Mouse (Mus musculus): ENCODE data around the gene Map2k3. TPM values are rescaled to one million over a fixed set of nuclear protein-coding genes. Genes with fewer than 3 reads are reported as not detected.

The Map2k3 gene
- total RNA-seq, 2 experiments from 2014 or later = 12.4 to 13.4 TPM

DNA sequence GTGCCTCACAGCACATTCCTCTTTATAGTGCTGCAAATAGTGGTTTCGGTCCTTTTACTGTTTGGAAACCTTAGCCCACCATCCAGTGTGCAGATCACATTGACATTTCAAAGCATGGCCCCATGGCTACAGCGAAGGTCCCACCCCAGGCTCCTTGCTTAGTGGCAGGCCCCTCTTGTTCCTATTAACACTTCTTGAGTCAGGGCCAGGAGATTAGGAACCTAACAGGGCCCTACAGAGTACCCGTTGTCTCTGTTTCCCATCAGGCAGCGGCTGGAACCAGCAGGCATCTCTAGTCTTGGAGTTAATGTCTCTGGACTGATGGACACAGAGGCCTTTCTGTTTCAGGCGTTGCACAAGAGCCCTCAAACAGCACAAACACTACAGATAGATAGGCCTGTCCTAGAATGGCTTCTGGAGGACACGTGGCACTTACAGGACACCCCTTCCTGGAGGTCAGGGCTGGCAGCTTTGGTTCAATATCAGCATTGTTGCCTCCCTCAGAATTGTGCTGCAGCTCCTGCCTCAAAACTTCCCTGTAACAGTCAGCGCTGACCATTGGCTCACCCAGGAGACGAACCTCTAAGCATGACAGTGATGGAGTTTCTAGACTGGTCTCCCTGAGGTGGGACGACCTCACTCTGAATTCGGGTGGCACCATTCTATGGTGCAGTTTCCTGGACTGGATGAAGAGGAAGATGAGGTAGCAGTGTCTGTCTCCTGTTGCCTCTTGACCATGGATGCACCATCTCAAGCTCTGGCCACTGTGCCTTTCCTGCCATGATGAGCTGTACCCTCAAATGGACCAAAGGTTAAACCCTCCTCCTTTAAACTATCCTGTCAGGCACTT, 22.6 kb downstream of the Map2k3 start:
- no peak for DNase-seq (ENCODE audit: extremely low spot score in 1 of 2, low spot score in 1 of 2)

DNA sequence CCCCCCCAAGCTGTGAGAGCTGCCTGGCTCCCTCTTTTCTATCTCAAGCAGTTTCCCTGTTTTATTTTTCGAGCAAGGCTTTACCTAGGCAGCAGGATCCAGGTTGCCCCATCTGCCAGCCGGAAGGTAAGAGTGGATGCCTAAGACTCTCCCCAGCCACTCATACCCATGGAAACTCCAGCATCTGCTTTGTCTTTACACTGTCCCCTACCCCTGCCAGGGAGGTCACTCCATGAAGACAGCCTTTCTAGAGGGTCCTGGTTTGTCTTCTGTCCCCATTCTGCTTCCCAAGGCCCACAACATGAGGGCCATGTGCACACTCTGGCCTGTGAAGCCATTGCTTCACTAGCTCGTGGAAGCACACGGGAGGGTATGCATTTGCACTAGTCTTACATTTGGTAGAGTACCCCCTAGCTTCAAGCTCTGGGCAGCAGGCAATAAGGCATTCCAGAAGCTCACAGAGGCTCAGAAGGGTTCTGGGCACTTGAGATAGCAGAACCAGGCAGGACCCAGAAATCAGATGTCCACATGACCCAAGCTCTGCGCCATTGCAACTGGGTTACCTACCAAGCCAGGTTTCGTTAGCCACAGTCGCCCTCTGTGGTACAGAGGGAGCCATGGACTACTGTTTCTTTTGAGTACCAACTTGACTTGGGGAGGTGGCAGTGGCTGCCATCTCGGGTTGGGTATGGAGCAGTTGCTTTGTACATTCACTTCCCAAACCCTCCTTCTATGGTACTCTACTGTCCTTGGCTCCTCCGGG, 24.0 kb downstream of the Map2k3 start:
- DNase-seq (ENCODE audit: extremely low spot score in 1 of 2, low spot score in 1 of 2) = no peak

DNA sequence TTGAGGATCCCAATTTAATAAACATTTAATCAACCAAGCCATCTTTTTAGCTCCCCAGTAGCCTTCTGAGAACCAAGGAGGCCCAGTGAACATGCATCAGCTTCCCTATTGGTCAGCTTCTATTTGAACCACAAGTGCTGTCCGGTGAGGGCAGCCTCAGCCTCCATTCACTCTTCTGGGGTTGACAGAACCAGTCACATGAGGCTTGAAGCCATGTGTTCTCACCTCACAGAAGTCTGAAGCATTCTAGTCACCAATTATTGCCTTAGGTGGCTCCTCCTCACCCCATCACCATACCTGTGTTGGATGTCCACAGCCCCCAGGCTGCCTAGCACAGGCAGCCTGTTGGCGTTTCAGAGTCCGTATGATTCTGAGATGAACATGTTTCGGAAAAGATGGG, 27.1 kb downstream of the Map2k3 start:
- DNase-seq (ENCODE audit: extremely low spot score in 1 of 2, low spot score in 1 of 2) = no peak

DNA sequence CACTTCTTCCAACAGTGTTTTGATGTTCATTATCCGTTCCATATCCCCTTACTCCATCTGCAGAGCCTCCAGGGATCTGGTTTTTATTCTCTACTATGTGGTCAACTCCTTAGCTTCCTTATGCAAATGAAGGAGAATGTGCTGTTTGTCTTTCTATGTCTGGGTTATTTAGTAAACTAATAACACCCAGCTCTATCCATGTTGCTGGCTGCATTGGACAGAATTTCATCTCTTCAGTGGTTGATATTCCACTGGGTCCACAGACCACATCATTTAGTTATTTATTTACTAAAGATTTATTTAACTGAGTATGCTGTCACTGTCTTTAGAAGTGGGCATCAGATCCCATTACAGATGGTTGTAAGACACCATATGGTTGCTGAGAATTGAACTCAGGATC, 29.3 kb downstream of the Map2k3 start:
- DNase-seq (ENCODE audit: extremely low spot score in 1 of 2, low spot score in 1 of 2) = no peak

DNA sequence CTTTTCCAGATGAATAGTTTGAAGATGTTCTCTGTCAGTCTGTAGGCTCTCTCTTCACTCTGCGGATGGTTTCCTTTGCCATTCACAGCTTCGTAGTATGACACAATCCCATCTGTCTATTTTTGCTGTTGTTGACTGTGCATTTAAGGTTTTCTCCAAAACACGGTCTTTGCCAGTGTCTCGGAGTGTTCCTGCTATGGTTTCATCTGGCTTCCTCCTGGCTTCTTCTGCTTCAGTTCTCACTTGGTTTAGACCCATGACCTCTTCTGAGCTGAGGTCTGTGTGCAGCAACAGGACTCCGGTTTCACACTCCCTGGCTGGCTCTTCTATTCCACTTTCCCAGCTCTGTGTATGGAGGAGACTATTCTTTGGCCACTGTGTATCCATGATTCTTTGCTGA, 30.9 kb downstream of the Map2k3 start:
- no peak for DNase-seq (ENCODE audit: extremely low spot score in 1 of 2, low spot score in 1 of 2)

DNA sequence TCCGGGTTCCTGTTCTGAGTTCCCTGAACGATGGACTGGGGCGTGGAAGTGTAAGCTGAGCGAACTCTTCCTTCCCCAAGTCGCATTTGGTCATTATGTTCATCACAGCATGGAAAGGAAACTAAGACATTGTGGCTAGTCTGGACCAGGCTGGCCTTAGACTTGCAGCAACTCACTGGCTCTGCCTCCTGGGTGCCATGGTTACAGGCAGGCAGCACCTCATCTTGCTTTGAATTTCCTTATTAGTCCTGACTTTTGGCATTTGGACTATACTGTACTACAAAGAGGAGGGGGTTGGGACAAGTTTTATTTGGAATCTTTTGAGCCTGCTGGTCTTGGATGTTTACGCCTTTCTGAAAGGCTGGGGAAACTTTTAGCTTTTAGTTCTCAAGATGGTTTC, 35.1 kb downstream of the Map2k3 start:
- DNase-seq (ENCODE audit: extremely low spot score in 1 of 2, low spot score in 1 of 2) = no peak

DNA sequence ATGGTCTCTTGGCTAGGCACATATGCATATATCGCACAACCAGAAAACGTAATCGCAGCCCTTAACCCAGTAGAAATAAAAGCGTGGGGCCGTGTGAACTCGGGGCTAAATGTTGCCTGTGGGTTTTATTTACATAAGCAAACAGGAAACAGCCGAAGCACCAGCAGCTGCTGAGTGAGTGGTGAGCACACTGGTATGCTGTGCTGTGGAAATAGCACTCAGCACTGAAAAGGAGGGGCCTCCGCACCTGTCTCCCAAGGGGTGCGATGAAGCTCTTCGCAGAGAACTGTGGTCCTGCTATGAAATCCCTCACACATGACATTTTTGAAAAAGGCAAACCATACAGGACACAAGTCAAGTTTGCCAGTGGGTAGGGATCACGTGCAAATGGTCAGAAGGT, 43.3 kb downstream of the Map2k3 start:
- no peak for DNase-seq (ENCODE audit: extremely low spot score in 1 of 2, low spot score in 1 of 2)

DNA sequence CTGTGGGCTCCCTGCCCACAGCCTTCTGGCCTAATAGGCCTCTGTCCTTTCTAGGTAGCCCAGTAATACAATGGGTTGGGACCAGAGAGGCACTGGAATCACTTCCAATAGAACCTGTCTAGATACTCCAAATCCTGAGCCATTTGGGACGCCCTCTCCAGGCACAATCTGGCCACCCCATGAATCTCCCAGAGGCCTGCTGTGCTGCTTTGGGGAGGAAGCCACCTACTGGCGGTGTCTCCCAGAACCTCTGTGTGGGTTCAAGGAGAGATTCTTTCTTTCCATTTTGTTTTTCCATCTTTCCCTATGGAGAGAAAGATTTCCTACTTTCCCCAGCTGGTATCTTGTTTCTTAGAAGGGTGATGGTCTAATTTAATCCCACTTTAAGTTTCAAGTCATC, 44.4 kb downstream of the Map2k3 start:
- DNase-seq (ENCODE audit: extremely low spot score in 1 of 2, low spot score in 1 of 2) = no peak

DNA sequence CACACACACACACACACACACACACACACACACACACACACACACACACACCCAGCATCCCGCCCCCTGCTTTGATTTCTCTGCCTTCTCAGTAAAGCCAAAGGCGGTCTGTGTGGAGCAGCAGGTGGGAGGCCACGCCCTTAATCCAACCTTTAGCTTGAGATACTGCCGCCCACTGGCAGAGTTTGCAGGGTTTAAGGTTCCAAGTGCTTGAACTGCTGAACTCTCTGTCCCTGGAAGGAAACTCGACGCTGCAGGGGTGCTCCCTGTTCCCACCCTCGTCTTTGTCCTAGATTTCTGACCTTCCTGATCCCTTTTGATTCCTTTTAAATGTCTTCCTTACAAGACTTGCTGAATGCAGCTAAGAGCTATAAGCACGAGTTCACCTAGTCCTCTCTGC, 44.9 kb downstream of the Map2k3 start:
- DNase-seq (ENCODE audit: extremely low spot score in 1 of 2, low spot score in 1 of 2) = no peak

DNA sequence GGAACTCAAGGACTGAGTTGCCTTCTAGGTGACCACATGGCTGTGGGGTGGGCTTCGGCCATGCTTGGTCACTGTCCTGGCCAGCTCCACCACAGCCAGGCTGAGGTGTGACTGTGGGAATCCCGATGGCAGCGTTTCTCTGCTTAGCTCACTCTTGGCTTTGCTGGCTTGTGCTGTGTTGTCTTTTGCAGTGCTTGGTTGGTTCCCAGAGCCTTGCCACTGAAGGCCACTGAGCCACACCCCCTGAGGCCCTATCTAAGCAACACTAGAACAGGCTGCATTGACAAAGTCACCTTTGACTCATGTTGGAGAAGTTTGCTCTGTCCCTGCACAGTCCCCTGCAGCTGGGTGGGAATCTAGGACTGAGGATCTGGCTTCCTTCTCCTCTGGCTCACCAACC, 45.3 kb downstream of the Map2k3 start:
- DNase-seq (ENCODE audit: extremely low spot score in 1 of 2, low spot score in 1 of 2) = no peak

DNA sequence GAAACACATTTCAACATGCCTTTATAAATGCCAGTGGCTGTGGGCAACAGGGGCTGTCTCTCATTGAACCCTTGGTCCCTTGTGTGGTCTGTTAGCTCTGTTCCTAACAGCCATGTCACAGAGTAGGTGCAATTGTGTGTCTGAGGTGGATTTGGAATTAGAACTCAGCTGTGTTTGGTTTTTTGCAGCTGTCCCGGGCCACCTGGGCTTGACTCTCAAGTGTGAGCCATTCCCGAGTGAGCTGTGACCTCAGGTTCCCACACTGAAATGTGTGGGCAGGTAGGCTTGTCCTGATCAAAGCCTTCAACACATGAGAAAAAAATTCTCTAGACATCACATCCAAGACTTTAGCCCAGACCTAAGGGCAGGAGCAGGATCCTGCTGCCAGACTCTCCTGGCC, 46.8 kb downstream of the Map2k3 start:
- DNase-seq (ENCODE audit: extremely low spot score in 1 of 2, low spot score in 1 of 2) = no peak

DNA sequence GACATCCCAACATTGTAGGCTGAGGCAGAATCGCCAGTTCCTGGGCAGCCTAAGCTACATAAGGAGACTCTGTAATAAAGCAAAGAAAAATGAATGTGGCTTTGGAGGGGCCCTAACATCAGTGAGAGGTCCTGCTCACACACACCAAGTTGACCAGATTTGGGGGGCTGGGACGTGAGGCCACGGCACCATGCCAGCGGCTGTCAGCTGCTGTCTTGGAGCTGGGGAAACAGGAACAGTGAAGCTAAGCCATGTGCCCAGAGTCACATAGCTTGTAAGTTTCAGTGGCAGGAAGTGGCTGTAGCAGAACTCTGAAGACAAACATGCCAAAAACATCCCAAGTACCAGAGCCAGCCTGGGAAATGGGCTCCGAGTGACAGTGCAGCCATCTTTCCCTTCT, 48.0 kb downstream of the Map2k3 start:
- no peak for DNase-seq (ENCODE audit: extremely low spot score in 1 of 2, low spot score in 1 of 2)

DNA sequence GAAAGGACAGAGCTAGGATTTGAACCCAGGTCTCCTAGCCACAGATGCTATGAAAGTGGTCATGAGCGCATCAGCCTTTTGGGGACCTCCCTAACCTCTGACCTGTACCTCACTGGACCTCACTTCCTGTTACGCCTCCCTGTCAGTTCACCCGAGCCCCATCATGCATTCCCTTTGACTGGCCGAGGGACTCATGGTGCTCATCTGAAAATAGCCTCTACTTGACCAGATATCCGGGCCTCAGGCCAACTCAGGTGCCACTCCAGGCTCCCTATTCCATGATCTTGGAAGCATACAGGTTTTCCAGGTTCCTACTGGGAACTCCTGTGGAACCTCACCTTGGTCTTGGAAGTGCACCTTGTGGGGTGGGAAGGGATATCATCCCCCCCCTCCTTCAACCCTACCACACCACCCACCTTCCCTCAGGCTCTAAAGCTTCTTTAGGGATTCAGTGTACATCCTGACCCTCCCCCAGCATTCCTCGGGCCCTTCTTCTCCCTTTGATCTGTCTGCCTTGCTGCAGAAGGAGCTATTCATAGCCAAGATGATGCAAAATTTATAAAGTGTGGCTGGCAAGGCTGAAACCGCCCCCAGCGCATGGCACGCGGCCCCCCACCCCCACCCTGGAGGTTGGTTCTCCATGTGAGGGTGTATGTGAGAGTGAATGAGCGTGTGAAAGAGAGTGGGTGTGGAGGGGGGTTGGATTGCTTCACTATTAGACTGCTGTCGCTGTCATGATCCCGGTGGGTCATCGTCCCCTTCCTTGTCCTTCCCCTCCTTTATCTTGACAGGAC, 50.1 kb downstream of the Map2k3 start:
- no peak for DNase-seq (ENCODE audit: extremely low spot score in 1 of 2, low spot score in 1 of 2)

DNA sequence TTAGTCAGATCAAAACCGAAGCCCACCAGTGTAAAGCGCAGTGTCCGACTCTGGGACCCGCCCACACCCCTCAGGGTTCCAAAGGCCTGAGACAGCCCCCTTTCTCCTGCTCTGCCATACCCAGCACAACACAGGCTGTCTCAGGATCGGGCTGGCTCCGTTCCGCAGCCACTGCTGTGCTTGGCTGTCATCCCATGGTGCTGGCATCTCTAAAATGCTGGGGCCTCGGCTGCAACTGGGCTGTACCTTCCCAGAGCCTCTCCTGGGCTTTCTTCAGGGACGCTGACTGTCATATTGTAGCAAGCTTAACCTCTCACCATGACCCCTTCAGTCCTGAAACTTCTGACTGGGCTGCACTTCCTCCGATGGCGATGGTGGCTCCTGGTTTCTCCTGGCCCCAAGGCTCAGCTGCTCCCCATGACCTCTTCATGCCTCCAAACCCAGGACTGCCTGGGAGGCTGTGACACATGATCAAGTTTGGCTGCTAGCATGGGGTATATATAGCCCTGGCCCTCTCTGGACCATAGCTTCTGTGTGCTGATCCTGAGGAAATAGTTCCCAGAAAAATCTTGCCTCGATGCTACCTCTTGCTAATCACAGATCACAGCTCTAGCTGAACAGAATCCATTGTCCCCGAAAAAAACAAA, 53.2 kb downstream of the Map2k3 start:
- DNase-seq (ENCODE audit: extremely low spot score in 1 of 2, low spot score in 1 of 2) = peak in 1 of 2 experiments; percentile 52

DNA sequence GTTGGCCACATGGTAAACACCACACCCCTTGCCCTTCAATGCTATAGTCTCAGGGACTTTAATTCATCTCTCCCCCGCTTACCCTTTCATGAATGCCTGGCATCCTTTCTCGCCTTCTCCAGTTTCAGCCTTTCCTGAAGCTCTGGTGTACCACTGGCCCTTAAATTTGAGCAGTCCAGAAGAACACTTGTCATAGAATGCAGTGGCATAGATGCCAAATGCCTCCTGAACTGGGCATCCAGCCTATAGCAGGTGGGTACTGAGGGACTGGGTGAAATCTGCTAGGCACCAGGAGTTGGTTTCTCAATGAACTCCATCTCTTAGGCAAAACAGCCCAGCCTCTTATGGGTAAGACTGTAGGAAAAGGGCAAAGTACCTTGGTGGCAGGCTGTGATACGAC, 58.6 kb downstream of the Map2k3 start:
- no peak for DNase-seq (ENCODE audit: extremely low spot score in 1 of 2, low spot score in 1 of 2)

Other genes with a start within 250 kb of the Map2k3 start
- gene Llgl1, start 232.3 kb upstream of the Map2k3 start, total RNA-seq (2021) = 10 to 100 TPM; 51.7 to 53.8 TPM
- gene Flii, start 204.8 kb upstream of the Map2k3 start, total RNA-seq (2021) = 10 to 100 TPM; 56.8 to 59.6 TPM
- gene Mief2, start 203.6 kb upstream of the Map2k3 start, total RNA-seq (2021) = 10 to 100 TPM; 22.8 to 26.1 TPM
- gene Top3a, start 154.7 kb upstream of the Map2k3 start, total RNA-seq (2021) = 1 to 10 TPM; 5.0 to 6.2 TPM
- gene Smcr8, start 154.5 kb upstream of the Map2k3 start, total RNA-seq (2021) = 10 to 100 TPM; 29.1 to 30.6 TPM
- gene Shmt1, start 120.3 kb upstream of the Map2k3 start, total RNA-seq (2021) = 1 to 10 TPM; 4.9 to 7.4 TPM
- gene Dhrs7b, start 101.4 kb upstream of the Map2k3 start, total RNA-seq (2021) = 10 to 100 TPM; 27.6 to 31.5 TPM
- 10 to 100 TPM; 24.9 to 29.7 TPM for gene Tmem11, start 52.8 kb upstream of the Map2k3 start, total RNA-seq (2021)
- gene Natd1, start 17.3 kb upstream of the Map2k3 start, total RNA-seq (2021) = 10 to 100 TPM; 12.7 to 12.9 TPM
- 1 to 10 TPM; 6.4 to 7.0 TPM for gene Kcnj12, start 90.5 kb downstream of the Map2k3 start, total RNA-seq (2021)
- 1 to 10 TPM; 1.6 to 1.7 TPM for gene Tnfrsf13b, start 194.7 kb downstream of the Map2k3 start, total RNA-seq (2021)
- gene Usp22, start 243.0 kb downstream of the Map2k3 start, total RNA-seq (2021) = 100 to 1,000 TPM; 218 to 235 TPM

Measured in layer of hippocampus, postnatal 25 days (tissue).